Mouse (Mus musculus) CH12.LX (cell line): ENCODE data around the gene Itih4.

Experiments
- BHLHE40 ChIP-seq: IDR thresholded peaks from 2 replicates; pipeline ENCODE4 v1.6.1; 2011; ENCODE audit warnings: mild to moderate bottlenecking, low read depth, low read length, improper control_type of control experiment
- CTCF ChIP-seq, 2 experiments: IDR thresholded peaks in 1 of 2; conservative IDR thresholded peaks in 1 of 2; 2 replicates each; pipeline ENCODE4 v1.5.1; 2011 to 2012; ENCODE audit warnings: low read depth in 2 of 2, low read length in 2 of 2, improper control_type of control experiment in 1 of 2, inconsistent platforms in 1 of 2, mild to moderate bottlenecking in 1 of 2, moderate library complexity in 1 of 2
- EP300 ChIP-seq: IDR thresholded peaks from 2 replicates; pipeline ENCODE4 v1.6.1; 2011; ENCODE audit warnings: low read length, improper control_type of control experiment
- GABPA ChIP-seq: IDR thresholded peaks from 2 replicates; pipeline ENCODE4 v1.6.1; 2012; ENCODE audit warnings: low read depth, low read length, improper control_type of control experiment, inconsistent platforms; ENCODE audit not compliant: insufficient replicate concordance
- MAFK ChIP-seq: IDR thresholded peaks from 2 replicates; pipeline ENCODE4 v1.6.1; 2011; ENCODE audit warnings: low read length, improper control_type of control experiment; ENCODE audit not compliant: insufficient replicate concordance
- MAX ChIP-seq: IDR thresholded peaks from 2 replicates; pipeline ENCODE4 v1.6.1; 2011; ENCODE audit warnings: low read length, improper control_type of control experiment
- POLR2A ChIP-seq: IDR thresholded peaks from 2 replicates; pipeline ENCODE4 v1.6.1; 2011; ENCODE audit warnings: low read depth, mild to moderate bottlenecking, improper control_type of control experiment, low read length
- RAD21 ChIP-seq: IDR thresholded peaks from 2 replicates; pipeline ENCODE4 v1.6.1; 2011; ENCODE audit warnings: low read depth, mild to moderate bottlenecking, low read length, improper control_type of control experiment, moderate library complexity
- SIN3A ChIP-seq: IDR thresholded peaks from 2 replicates; pipeline ENCODE4 v1.6.1; 2012; ENCODE audit warnings: low read length, improper control_type of control experiment, inconsistent platforms
- TCF12 ChIP-seq: IDR thresholded peaks from 2 replicates; pipeline ENCODE4 v1.6.1; 2014; ENCODE audit warnings: low read depth, mild to moderate bottlenecking, inconsistent platforms, low read length, improper control_type of control experiment

GRCm38 (mm10) chr14:30880811-30881717, 5.2 kb upstream of the Itih4 start:
- TF ChIP-seq POLR2A: no peak
- peak; percentile 71 for TF ChIP-seq RAD21
- TF ChIP-seq SIN3A: no peak
- no peak for TF ChIP-seq BHLHE40
- TF ChIP-seq MAFK: no peak
- peak; percentile 79 to 81 for TF ChIP-seq CTCF (conservative IDR thresholded peaks at IDR 0.05 in 1 of 2, IDR thresholded peaks at IDR 0.05 in 1 of 2; ENCODE audit: low read depth in 2 of 2, low read length in 2 of 2)
- TF ChIP-seq EP300: no peak
- no peak for TF ChIP-seq TCF12
- no peak for TF ChIP-seq GABPA
- TF ChIP-seq MAX: no peak
